Mouse (Mus musculus) midbrain, embryonic 16.5 days (tissue): ENCODE measurements around the gene Stim2. TPM values are rescaled to one million over a fixed set of nuclear protein-coding genes. Genes with fewer than 3 reads are reported as not detected.
A peak's percentile ranks its signal among the peaks of the same experiment; 100 is the strongest.

ENCODE experiments used
- ATAC-seq: fragments of 200-750 bp; cut with Nextera tagmentation; 2 replicates; pipeline ENCODE4 v1.8.0; 2017; ENCODE audit warnings: moderate TSS enrichment
- H3K27ac ChIP-seq: fragments of 300-500 bp; sonication (generic); 2 replicates; pipeline ENCODE4 v1.5.1; 2014; ENCODE audit warnings: mild to moderate bottlenecking, low read length, mixed read lengths
- H3K27me3 ChIP-seq: fragments of 300-500 bp; sonication (generic); 2 replicates; pipeline ENCODE4 v1.6.1; 2014; ENCODE audit warnings: low read depth, low read length, mixed read lengths; ENCODE audit not compliant: control insufficient read depth, insufficient read depth
- H3K36me3 ChIP-seq: fragments of 300-500 bp; sonication (generic); 2 replicates; pipeline ENCODE4 v1.6.1; 2014; ENCODE audit warnings: mild to moderate bottlenecking, low read length, moderate library complexity, mixed read lengths; ENCODE audit not compliant: control insufficient read depth, insufficient read depth
- H3K4me1 ChIP-seq: fragments of 300-500 bp; sonication (generic); 2 replicates; pipeline ENCODE4 v1.6.1; 2014; ENCODE audit warnings: mild to moderate bottlenecking, low read length, mixed read lengths; ENCODE audit not compliant: control insufficient read depth, insufficient read depth
- H3K4me2 ChIP-seq: fragments of 300-500 bp; sonication (generic); 2 replicates; pipeline ENCODE4 v1.6.1; 2014; ENCODE audit warnings: mild to moderate bottlenecking, low read length, mixed read lengths
- H3K4me3 ChIP-seq: fragments of 300-500 bp; sonication (generic); 2 replicates; pipeline ENCODE4 v1.5.1; 2014; ENCODE audit warnings: low read depth, mild to moderate bottlenecking, low read length, moderate library complexity, mixed read lengths
- H3K9ac ChIP-seq: fragments of 300-500 bp; sonication (generic); 2 replicates; pipeline ENCODE4 v1.6.1; 2014; ENCODE audit warnings: low read depth, low read length, mixed read lengths
- H3K9me3 ChIP-seq: fragments of 300-500 bp; sonication (generic); replicated peaks from 2 replicates; pipeline ENCODE4 v1.6.1; 2014; ENCODE audit warnings: mild to moderate bottlenecking, low read length, mixed read lengths; ENCODE audit not compliant: control insufficient read depth, poor library complexity, severe bottlenecking
- WGBS: fragments of 180-500 bp; shearing (Covaris S2); extraction: QIAGEN DNeasy Blood & Tissue Kit; methylation state at CpG from one replicate; pipeline ENCODE4 v1.1.7; 2014; 5-methylcytosine and 5-hydroxymethylcytosine counted together
- polyA plus RNA-seq: library from polyadenylated mRNA; unstranded; fragments of >200 nt; fragmentation: Nextera tagmentation; extraction: Ambion mirVana; gene quantifications from 2 replicates; pipeline ENCODE4 v1.2.1, GENCODE M21; 2015

Stim2 gene
- polyA plus RNA-seq, 1 experiment from 2014 or later = 28.9 TPM

GRCm38 (mm10) chr5:53985632-53986031 is 12.7 kb upstream of the Stim2 start:
- H3K36me3 ChIP-seq = no peaks in the 10 kb centered on the region
- H3K4me2 ChIP-seq = no peak overlapping the region
- no peaks in the 10 kb centered on the region for H3K9me3 ChIP-seq
- WGBS = 93% methylated on average over 3 of the region's 3 CpGs
- no peak for ATAC-seq
- no peaks in the 10 kb centered on the region for H3K27me3 ChIP-seq
- no peaks in the 10 kb centered on the region for H3K4me1 ChIP-seq
- H3K27ac ChIP-seq = no peak overlapping the region
- no peak overlapping the region for H3K9ac ChIP-seq
- no peak overlapping the region for H3K4me3 ChIP-seq

GRCm38 (mm10) chr5:53987496-53987895 is 10.8 kb upstream of the Stim2 start:
- Histone ChIP-seq H3K9me3 (no peaks in the 10 kb centered on the region), H3K4me3 (no peak overlapping the region), H3K9ac (no peak overlapping the region), H3K4me2 (no peak overlapping the region), H3K4me1 (no peaks in the 10 kb centered on the region), H3K36me3 (no peaks in the 10 kb centered on the region), H3K27ac (no peak overlapping the region), H3K27me3 (no peaks in the 10 kb centered on the region)
- ATAC-seq = no peak
- 68% methylated on average over 1 of the region's 1 CpGs for WGBS

- no peaks in the 10 kb centered on the region for H3K27me3 ChIP-seq
- WGBS = 83% methylated on average over 1 of the region's 1 CpGs
- no peaks in the 10 kb centered on the region for H3K4me1 ChIP-seq
- no peak for ATAC-seq
- H3K36me3 ChIP-seq = no peaks in the 10 kb centered on the region
- no peak overlapping the region for H3K27ac ChIP-seq
- no peak overlapping the region for H3K4me3 ChIP-seq
- H3K9ac ChIP-seq = no peak overlapping the region
- H3K4me2 ChIP-seq = no peak overlapping the region
- no peaks in the 10 kb centered on the region for H3K9me3 ChIP-seq
These were observed 10.2 kb upstream of the Stim2 start for GRCm38 (mm10) chr5:53988053-53988452.

GRCm38 (mm10) chr5:53992616-53993015 is 5.7 kb upstream of the Stim2 start:
- WGBS = 50% methylated on average over 7 of the region's 7 CpGs
- H3K27ac ChIP-seq = no peak overlapping the region
- peaks cover 6% of the 10 kb centered on the region; the same call in 1 of the 2 replicates for H3K4me1 ChIP-seq
- H3K9ac ChIP-seq = no peak overlapping the region
- no peak for ATAC-seq
- no peak overlapping the region for H3K4me3 ChIP-seq
- no peaks in the 10 kb centered on the region for H3K27me3 ChIP-seq
- H3K9me3 ChIP-seq = no peaks in the 10 kb centered on the region
- no peaks in the 10 kb centered on the region for H3K36me3 ChIP-seq
- H3K4me2 ChIP-seq = no peak overlapping the region

GRCm38 (mm10) chr5:53994576-53994975 is 3.7 kb upstream of the Stim2 start:
- Histone ChIP-seq H3K27ac (no peak overlapping the region), H3K4me3 (no peak overlapping the region), H3K27me3 (no peaks in the 10 kb centered on the region), H3K9me3 (no peaks in the 10 kb centered on the region), H3K4me1 (peaks cover 11% of the 10 kb centered on the region), H3K9ac (no peak overlapping the region), H3K36me3 (no peaks in the 10 kb centered on the region), H3K4me2 (no peak overlapping the region)
- WGBS = 81% methylated on average over 4 of the region's 4 CpGs
- no peak for ATAC-seq

- no peaks in the 10 kb centered on the region for H3K27me3 ChIP-seq
- H3K4me3 ChIP-seq = peak overlapping the region; percentile 55
- WGBS = under 1% methylated on average over 34 of the region's 34 CpGs
- peaks cover 18% of the 10 kb centered on the region for H3K4me1 ChIP-seq
- H3K9ac ChIP-seq = peak overlapping the region; percentile 68
- peak; percentile 34 for ATAC-seq
- H3K9me3 ChIP-seq = no peaks in the 10 kb centered on the region
- no peaks in the 10 kb centered on the region for H3K36me3 ChIP-seq
- H3K27ac ChIP-seq = peak overlapping the region; percentile 38; the same call in 1 of the 2 replicates
- H3K4me2 ChIP-seq = peak overlapping the region; percentile 91
These were observed 3.0 kb upstream of the Stim2 start for GRCm38 (mm10) chr5:53995316-53995715.

GRCm38 (mm10) chr5:53996822-53997221 is 1.5 kb upstream of the Stim2 start:
- H3K9me3 ChIP-seq = no peaks in the 10 kb centered on the region
- peaks cover 26% of the 10 kb centered on the region for H3K4me1 ChIP-seq
- ATAC-seq = no peak
- no peaks in the 10 kb centered on the region for H3K27me3 ChIP-seq
- H3K9ac ChIP-seq = no peak overlapping the region
- H3K4me2 ChIP-seq = no peak overlapping the region
- 91% methylated on average over 6 of the region's 6 CpGs for WGBS
- H3K4me3 ChIP-seq = no peak overlapping the region
- no peak overlapping the region for H3K27ac ChIP-seq
- H3K36me3 ChIP-seq = no peaks in the 10 kb centered on the region

GRCm38 (mm10) chr5:53998743-53999460 is 603 bp downstream of the Stim2 start:
- H3K27ac ChIP-seq = peak overlapping the region; percentile 95

GRCm38 (mm10) chr5:53999461-53999770 is 1.1 kb downstream of the Stim2 start:
- H3K4me2 ChIP-seq = peak overlapping the region; percentile 89
- peak overlapping the region; percentile 95 for H3K27ac ChIP-seq
- peak overlapping the region; percentile 95 for H3K9ac ChIP-seq
- no peaks in the 10 kb centered on the region for H3K9me3 ChIP-seq
- no peaks in the 10 kb centered on the region for H3K36me3 ChIP-seq
- H3K27me3 ChIP-seq = no peaks in the 10 kb centered on the region
- 2% methylated on average over 6 of the region's 6 CpGs for WGBS
- peak overlapping the region; percentile 91 for H3K4me3 ChIP-seq
- no peak for ATAC-seq
- peaks cover 26% of the 10 kb centered on the region for H3K4me1 ChIP-seq

More at GRCm38 (mm10) chr5:53998743-53999460, 603 bp downstream of the Stim2 start:
- WGBS = under 1% methylated on average over 66 of the region's 76 CpGs
- peak overlapping the region; percentile 89 for H3K4me2 ChIP-seq
- no peaks in the 10 kb centered on the region for H3K36me3 ChIP-seq
- ATAC-seq = peak; percentile 57
- H3K27me3 ChIP-seq = no peaks in the 10 kb centered on the region
- H3K4me1 ChIP-seq = peaks cover 26% of the 10 kb centered on the region
- peak overlapping the region; percentile 91 for H3K4me3 ChIP-seq
- H3K9me3 ChIP-seq = no peaks in the 10 kb centered on the region
- peak overlapping the region; percentile 95 for H3K9ac ChIP-seq
